Mouse (Mus musculus) testis, adult 2 months (tissue): ENCODE measurements around the gene Cmss1. TPM values are rescaled to one million over a fixed set of nuclear protein-coding genes. Genes with fewer than 3 reads are reported as not detected.

ENCODE experiments used
- H3K27ac ChIP-seq: fragments of 200-500 bp; 2 replicates; pipeline ENCODE4 v1.5.1; 2012; ENCODE audit warnings: low read depth, low read length; ENCODE audit not compliant: control insufficient read depth, insufficient read depth
- H3K27me3 ChIP-seq: fragments of 200-500 bp; 2 replicates; pipeline ENCODE4 v1.6.1; 2012; ENCODE audit warnings: mild to moderate bottlenecking, low read length, moderate library complexity; ENCODE audit not compliant: control insufficient read depth, insufficient read depth
- H3K36me3 ChIP-seq: fragments of 200-500 bp; 2 replicates; pipeline ENCODE4 v1.6.1; 2012; ENCODE audit warnings: mild to moderate bottlenecking, low read length; ENCODE audit not compliant: control insufficient read depth, insufficient read depth
- H3K4me1 ChIP-seq: fragments of 200-500 bp; 2 replicates; pipeline ENCODE4 v1.6.1; 2012; ENCODE audit warnings: low read length; ENCODE audit not compliant: control insufficient read depth, insufficient read depth
- H3K4me3 ChIP-seq: fragments of 200-500 bp; 2 replicates; pipeline ENCODE4 v1.5.1; 2012; ENCODE audit warnings: low read depth, mild to moderate bottlenecking, low read length, moderate library complexity, mixed read lengths; ENCODE audit not compliant: control insufficient read depth
- CTCF ChIP-seq: fragments of 200-500 bp; IDR thresholded peaks from 2 replicates; pipeline ENCODE4 v1.5.1; 2012; ENCODE audit warnings: low read depth, mild to moderate bottlenecking, inconsistent platforms, low read length, moderate library complexity; ENCODE audit not compliant: control insufficient read depth, insufficient read depth, insufficient replicate concordance
- POLR2A ChIP-seq: fragments of 200-500 bp; IDR thresholded peaks from 2 replicates; pipeline ENCODE4 v1.6.1; 2012; ENCODE audit warnings: low read depth, mild to moderate bottlenecking, inconsistent platforms, low read length, moderate library complexity; ENCODE audit not compliant: control insufficient read depth
- polyA plus RNA-seq: library from polyadenylated mRNA; depleted of rRNA; stranded (reverse); fragments of >200 nt; gene quantifications from 2 replicates; pipeline ENCODE4 v1.2.3, GENCODE M21; 2012

Gene Cmss1
- polyA plus RNA-seq, 1 experiment = 45.3 TPM

- Histone ChIP-seq H3K27ac (no peak overlapping the region), H3K4me3 (no peak overlapping the region), H3K4me1 (no peaks in the 10 kb centered on the region), H3K36me3 (no peaks in the 10 kb centered on the region), H3K27me3 (no peaks in the 10 kb centered on the region)
- no peak for TF ChIP-seq CTCF
- no peak for TF ChIP-seq POLR2A
These were observed 93.1 kb downstream of the Cmss1 start for GRCm38 (mm10) chr16:57513562-57513961.

- TF ChIP-seq CTCF = no peak
- no peak for TF ChIP-seq POLR2A
- Histone ChIP-seq H3K27me3 (no peaks in the 10 kb centered on the region), H3K4me1 (no peaks in the 10 kb centered on the region), H3K27ac (no peak overlapping the region), H3K4me3 (no peak overlapping the region), H3K36me3 (no peaks in the 10 kb centered on the region)
These were observed 97.6 kb downstream of the Cmss1 start for GRCm38 (mm10) chr16:57509099-57509498.

GRCm38 (mm10) chr16:57508351-57508750 lies 98.3 kb downstream of the Cmss1 start:
- no peaks in the 10 kb centered on the region for H3K27me3 ChIP-seq
- no peak overlapping the region for H3K27ac ChIP-seq
- no peak overlapping the region for H3K4me3 ChIP-seq
- TF ChIP-seq POLR2A (no peak), CTCF (no peak)
- no peaks in the 10 kb centered on the region for H3K4me1 ChIP-seq
- no peaks in the 10 kb centered on the region for H3K36me3 ChIP-seq

DNA sequence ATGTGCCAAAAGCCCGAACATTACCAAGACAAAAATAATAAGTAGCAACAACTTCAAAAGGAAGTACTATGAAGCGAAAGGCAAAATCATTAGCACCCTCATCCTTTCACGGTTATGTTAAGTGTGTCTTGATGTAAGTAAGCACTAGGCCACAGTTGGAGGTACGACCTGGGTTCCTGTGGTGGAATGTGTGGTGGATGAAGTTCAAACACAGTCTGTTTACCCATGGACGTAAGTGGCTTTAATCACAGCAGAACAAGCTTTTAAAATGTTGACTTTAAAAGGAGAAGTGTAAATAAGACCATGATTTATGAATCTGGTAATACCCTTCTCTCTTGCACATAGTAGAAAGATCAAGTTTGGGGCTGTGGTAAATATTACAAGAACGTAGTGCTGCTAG lies 100.5 kb downstream of the Cmss1 start:
- Histone ChIP-seq H3K27me3 (no peaks in the 10 kb centered on the region), H3K27ac (no peak overlapping the region), H3K4me3 (no peak overlapping the region), H3K4me1 (no peaks in the 10 kb centered on the region), H3K36me3 (no peaks in the 10 kb centered on the region)
- TF ChIP-seq POLR2A (no peak), CTCF (no peak)

DNA sequence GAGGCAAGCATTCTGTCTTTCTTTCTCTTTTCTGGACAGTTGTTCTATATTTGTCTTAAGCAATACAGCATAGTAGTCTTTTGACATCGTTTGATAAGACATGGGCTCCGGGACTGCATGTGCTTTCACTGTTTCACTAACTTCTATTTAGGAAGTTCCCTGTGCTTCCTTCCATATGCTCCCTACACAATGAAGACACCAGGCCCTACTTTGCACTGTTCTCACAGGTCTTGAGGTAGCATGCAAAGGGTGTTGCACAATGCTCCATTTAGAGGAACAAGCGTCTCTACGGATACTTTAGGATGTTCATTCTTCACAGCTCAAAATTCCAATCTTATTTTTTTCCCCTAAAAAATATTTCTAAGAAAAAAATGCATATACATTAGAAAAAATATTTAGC lies 101.9 kb downstream of the Cmss1 start:
- Histone ChIP-seq H3K4me3 (no peak overlapping the region), H3K27me3 (no peaks in the 10 kb centered on the region), H3K36me3 (no peaks in the 10 kb centered on the region), H3K4me1 (no peaks in the 10 kb centered on the region), H3K27ac (no peak overlapping the region)
- TF ChIP-seq CTCF (no peak), POLR2A (no peak)

DNA sequence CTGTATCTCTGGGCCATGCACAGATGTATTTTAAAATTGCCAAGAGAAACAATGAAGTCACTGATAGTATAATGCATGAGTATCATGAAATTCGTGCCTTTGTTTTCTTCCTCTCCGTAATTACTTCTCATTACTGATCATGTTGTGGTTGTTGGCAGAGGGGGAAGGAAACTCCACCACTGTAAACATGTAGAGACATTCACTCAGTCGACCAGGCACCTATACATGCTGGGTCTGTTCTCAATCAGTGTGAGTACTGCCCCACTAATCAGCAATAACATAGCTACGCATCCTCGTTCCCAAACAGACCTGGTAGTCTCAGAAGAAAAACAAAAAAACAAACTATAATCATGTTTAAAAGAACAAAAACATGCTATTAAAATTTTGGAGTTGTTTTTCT lies 103.9 kb downstream of the Cmss1 start:
- Histone ChIP-seq H3K4me3 (no peak overlapping the region), H3K27me3 (no peaks in the 10 kb centered on the region), H3K4me1 (no peaks in the 10 kb centered on the region), H3K36me3 (no peaks in the 10 kb centered on the region), H3K27ac (no peak overlapping the region)
- TF ChIP-seq POLR2A = no peak
- TF ChIP-seq CTCF = no peak

- H3K4me1 ChIP-seq = no peaks in the 10 kb centered on the region
- H3K27me3 ChIP-seq = no peaks in the 10 kb centered on the region
- no peak overlapping the region for H3K4me3 ChIP-seq
- no peak for TF ChIP-seq CTCF
- TF ChIP-seq POLR2A = no peak
- no peaks in the 10 kb centered on the region for H3K36me3 ChIP-seq
- no peak overlapping the region for H3K27ac ChIP-seq
These were observed 104.4 kb downstream of the Cmss1 start for GRCm38 (mm10) chr16:57502230-57502629.

- Histone ChIP-seq H3K27ac (no peak overlapping the region), H3K36me3 (no peaks in the 10 kb centered on the region), H3K27me3 (no peaks in the 10 kb centered on the region), H3K4me3 (no peak overlapping the region), H3K4me1 (no peaks in the 10 kb centered on the region)
- TF ChIP-seq CTCF (no peak), POLR2A (no peak)
These were observed 105.8 kb downstream of the Cmss1 start for GRCm38 (mm10) chr16:57500851-57501250.
